Mouse (Mus musculus) intestine, postnatal 0 days (tissue): Measurements from ENCODE around the gene Adgrf1. TPM values are rescaled to one million over a fixed set of nuclear protein-coding genes. Genes with fewer than 3 reads are reported as not detected.

ENCODE experiments used
- ATAC-seq: fragments of 200-750 bp; cut with Nextera tagmentation; 2 replicates; pipeline ENCODE4 v1.8.0; 2017; ENCODE audit warnings: mild to moderate bottlenecking, moderate TSS enrichment, moderate library complexity
- H3K27ac ChIP-seq: fragments of 300-500 bp; sonication (generic); 2 replicates; pipeline ENCODE4 v1.5.1; 2014; ENCODE audit warnings: mild to moderate bottlenecking, low read depth, low read length, moderate library complexity
- H3K27me3 ChIP-seq: fragments of 300-500 bp; sonication (generic); replicated peaks from 2 replicates; pipeline ENCODE4 v1.6.1; 2014; ENCODE audit warnings: low read length, mixed read lengths; ENCODE audit not compliant: control insufficient read depth, insufficient read depth
- H3K36me3 ChIP-seq: fragments of 300-500 bp; sonication (generic); 2 replicates; pipeline ENCODE4 v1.6.1; 2014; ENCODE audit warnings: mild to moderate bottlenecking, moderate library complexity; ENCODE audit not compliant: control insufficient read depth, insufficient read depth
- H3K4me1 ChIP-seq: fragments of 300-500 bp; sonication (generic); replicated peaks from 2 replicates; pipeline ENCODE4 v1.6.1; 2014; ENCODE audit warnings: antibody characterized with exemption, low read length, mixed read lengths; ENCODE audit not compliant: control insufficient read depth, insufficient read depth
- H3K4me2 ChIP-seq: fragments of 300-500 bp; sonication (generic); replicated peaks from 2 replicates; pipeline ENCODE4 v1.6.1; 2014; ENCODE audit warnings: low read depth, mild to moderate bottlenecking, moderate library complexity
- H3K4me3 ChIP-seq: fragments of 300-500 bp; sonication (generic); 2 replicates; pipeline ENCODE4 v1.5.1; 2014; ENCODE audit warnings: low read depth, low read length
- H3K9ac ChIP-seq: fragments of 300-500 bp; sonication (generic); 2 replicates; pipeline ENCODE4 v1.6.1; 2014; ENCODE audit warnings: mild to moderate bottlenecking, low read depth, low read length
- H3K9me3 ChIP-seq: fragments of 300-500 bp; sonication (generic); 2 replicates; pipeline ENCODE4 v1.6.1; 2016; ENCODE audit warnings: mixed run types; ENCODE audit not compliant: control insufficient read depth
- CTCF ChIP-seq: sonication (generic); IDR thresholded peaks from 2 replicates; pipeline ENCODE4 v1.5.1; 2016; ENCODE audit warnings: low read depth, mild to moderate bottlenecking, control low read depth, antibody characterized with exemption, moderate library complexity
- WGBS: fragments of 180-500 bp; shearing (Covaris S2); extraction: QIAGEN DNeasy Blood & Tissue Kit; methylation state at CpG from one replicate; pipeline ENCODE4 v1.1.7; 2014; 5-methylcytosine and 5-hydroxymethylcytosine counted together
- polyA plus RNA-seq: library from polyadenylated mRNA; unstranded; fragments of >200 nt; fragmentation: Nextera tagmentation; extraction: Ambion mirVana; gene quantifications from 2 replicates; pipeline ENCODE4 v1.2.1, GENCODE M21; 2015

The Adgrf1 gene
- polyA plus RNA-seq, 1 experiment from 2014 or later = 0.38 TPM

DNA sequence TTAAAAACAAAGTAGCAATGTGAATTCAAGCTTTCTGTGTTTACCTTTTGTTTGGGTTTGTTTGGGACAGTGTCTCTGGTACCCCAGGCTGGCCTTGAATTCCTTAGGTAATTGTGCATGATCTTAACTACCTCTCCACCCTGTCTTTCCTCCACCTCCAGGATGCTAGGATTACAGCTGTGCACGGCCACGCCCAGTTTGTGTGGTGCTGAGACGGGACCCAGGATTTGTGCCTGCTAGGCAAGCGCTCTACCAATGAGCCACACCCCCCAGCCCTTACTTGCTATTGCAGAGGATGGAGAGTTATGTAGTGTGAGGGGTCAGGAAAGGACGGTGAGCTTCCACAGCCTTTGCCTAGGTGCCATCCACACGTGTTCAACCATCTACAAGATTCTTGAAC, 31.1 kb upstream of the Adgrf1 start:
- H3K27ac ChIP-seq = no peak overlapping the region
- H3K9me3 ChIP-seq = no peaks in the 10 kb centered on the region
- 78% methylated on average over 6 of the region's 6 CpGs for WGBS
- H3K4me1 ChIP-seq = no peaks in the 10 kb centered on the region
- no peak overlapping the region for H3K4me3 ChIP-seq
- no peaks in the 10 kb centered on the region for H3K27me3 ChIP-seq
- no peaks in the 10 kb centered on the region for H3K36me3 ChIP-seq
- no peak for ATAC-seq
- H3K9ac ChIP-seq = no peak overlapping the region
- H3K4me2 ChIP-seq = no peak overlapping the region
- no peak for TF ChIP-seq CTCF

DNA sequence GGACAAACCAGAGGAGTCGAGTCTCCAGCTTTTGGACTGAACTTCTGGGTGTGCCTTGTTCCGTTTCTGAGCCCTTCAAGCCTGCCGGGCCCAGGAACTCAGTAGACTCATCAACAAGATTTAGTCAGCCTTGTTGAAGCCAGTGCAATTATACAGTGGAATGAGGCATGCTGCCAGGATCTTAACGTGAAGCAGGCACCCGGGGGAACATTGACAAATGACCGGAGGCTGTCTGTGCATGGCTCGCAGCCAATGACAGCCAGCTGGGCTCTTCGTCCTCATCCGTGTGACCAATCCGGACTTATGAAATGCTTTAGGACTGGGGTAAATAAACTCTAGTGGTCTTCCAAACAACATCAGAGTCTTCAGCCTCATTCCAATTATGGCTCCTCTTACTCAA, 29.0 kb upstream of the Adgrf1 start:
- H3K9me3 ChIP-seq = no peaks in the 10 kb centered on the region
- no peak overlapping the region for H3K4me2 ChIP-seq
- H3K4me1 ChIP-seq = no peaks in the 10 kb centered on the region
- peak; percentile 38 for ATAC-seq
- 37% methylated on average over 10 of the region's 10 CpGs for WGBS
- H3K9ac ChIP-seq = no peak overlapping the region
- TF ChIP-seq CTCF = no peak
- no peak overlapping the region for H3K4me3 ChIP-seq
- H3K36me3 ChIP-seq = no peaks in the 10 kb centered on the region
- H3K27me3 ChIP-seq = no peaks in the 10 kb centered on the region
- H3K27ac ChIP-seq = no peak overlapping the region

DNA sequence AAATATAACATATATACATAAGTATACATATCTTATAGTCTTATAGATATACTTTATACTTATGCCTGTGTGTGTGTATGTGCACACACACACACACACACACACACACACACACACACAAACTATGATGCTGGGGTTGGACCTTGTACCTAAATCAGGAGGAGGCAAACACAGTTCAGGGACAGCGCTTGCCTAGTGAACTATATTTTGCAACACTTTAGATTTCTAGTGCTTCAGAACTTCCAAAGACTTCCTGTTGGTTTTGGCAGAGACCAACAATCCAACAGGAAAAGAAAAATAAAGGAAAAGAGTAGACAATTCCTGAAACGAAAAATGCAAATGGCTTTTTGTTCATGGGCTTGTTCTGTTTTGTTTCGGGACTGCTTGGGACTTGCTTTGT, 27.5 kb upstream of the Adgrf1 start:
- H3K27me3 ChIP-seq = no peaks in the 10 kb centered on the region
- no peaks in the 10 kb centered on the region for H3K4me1 ChIP-seq
- 52% methylated on average over 3 of the region's 3 CpGs for WGBS
- no peak overlapping the region for H3K4me2 ChIP-seq
- H3K9me3 ChIP-seq = no peaks in the 10 kb centered on the region
- no peak overlapping the region for H3K9ac ChIP-seq
- no peak overlapping the region for H3K4me3 ChIP-seq
- H3K27ac ChIP-seq = no peak overlapping the region
- TF ChIP-seq CTCF = no peak
- no peaks in the 10 kb centered on the region for H3K36me3 ChIP-seq
- no peak for ATAC-seq

GRCm38 (mm10) chr17:43245364-43245763, 24.8 kb upstream of the Adgrf1 start:
- Histone ChIP-seq H3K4me3 (no peak overlapping the region), H3K36me3 (no peaks in the 10 kb centered on the region), H3K4me1 (no peaks in the 10 kb centered on the region), H3K9me3 (no peaks in the 10 kb centered on the region), H3K27me3 (no peaks in the 10 kb centered on the region), H3K27ac (no peak overlapping the region), H3K4me2 (no peak overlapping the region), H3K9ac (no peak overlapping the region)
- TF ChIP-seq CTCF = no peak
- WGBS = 80% methylated on average over 6 of the region's 6 CpGs
- ATAC-seq = no peak

DNA sequence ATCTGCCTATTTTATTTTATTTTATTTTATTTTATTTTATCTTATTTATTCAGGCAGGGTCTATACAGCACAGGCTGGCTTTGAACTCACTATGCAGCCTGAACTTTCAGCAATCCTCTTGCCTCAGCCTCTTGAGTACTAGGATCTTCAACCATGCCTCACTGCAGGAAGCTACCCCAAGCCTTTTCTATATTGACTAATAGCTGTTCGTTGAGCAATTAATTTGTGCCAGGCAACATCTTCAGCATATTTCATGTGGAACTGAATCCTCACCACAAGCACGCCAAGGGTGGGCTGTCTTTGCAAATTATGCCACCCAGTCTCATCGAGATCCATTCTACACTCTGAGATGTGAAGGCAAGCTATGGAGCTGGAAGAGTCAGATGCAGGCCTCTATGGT, 22.9 kb upstream of the Adgrf1 start:
- no peak for ATAC-seq
- no peak overlapping the region for H3K9ac ChIP-seq
- TF ChIP-seq CTCF = no peak
- no peak overlapping the region for H3K4me3 ChIP-seq
- H3K9me3 ChIP-seq = no peaks in the 10 kb centered on the region
- 89% methylated on average over 3 of the region's 3 CpGs for WGBS
- no peak overlapping the region for H3K27ac ChIP-seq
- H3K4me2 ChIP-seq = no peak overlapping the region
- no peaks in the 10 kb centered on the region for H3K27me3 ChIP-seq
- H3K4me1 ChIP-seq = no peaks in the 10 kb centered on the region
- no peaks in the 10 kb centered on the region for H3K36me3 ChIP-seq

DNA sequence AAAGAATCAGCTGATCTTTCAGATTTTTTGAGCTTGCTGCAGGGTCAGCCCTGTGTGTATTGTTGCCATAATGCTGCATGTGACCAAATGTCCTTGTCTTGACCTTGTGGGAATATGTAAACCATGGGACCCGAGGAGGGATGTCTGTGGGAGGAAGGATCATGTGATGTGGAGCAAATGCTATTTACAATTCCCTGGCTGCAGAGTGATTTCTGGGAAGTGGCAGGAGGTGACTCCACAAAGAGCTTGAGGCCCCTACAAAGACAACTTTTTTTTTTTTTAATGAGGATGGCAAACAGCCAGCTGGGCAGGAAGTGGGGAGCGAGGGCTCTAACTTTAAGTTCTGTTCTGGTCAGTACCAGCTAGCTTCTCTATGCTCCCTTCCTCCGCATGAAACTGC, 20.5 kb upstream of the Adgrf1 start:
- Histone ChIP-seq H3K9me3 (no peaks in the 10 kb centered on the region), H3K36me3 (no peaks in the 10 kb centered on the region), H3K4me2 (no peak overlapping the region), H3K27me3 (no peaks in the 10 kb centered on the region), H3K27ac (no peak overlapping the region), H3K4me3 (no peak overlapping the region), H3K9ac (no peak overlapping the region), H3K4me1 (no peaks in the 10 kb centered on the region)
- 37% methylated on average over 3 of the region's 3 CpGs for WGBS
- no peak for TF ChIP-seq CTCF
- ATAC-seq = no peak

GRCm38 (mm10) chr17:43251249-43252125, 18.6 kb upstream of the Adgrf1 start:
- Histone ChIP-seq H3K9me3 (no peaks in the 10 kb centered on the region), H3K36me3 (no peaks in the 10 kb centered on the region), H3K4me1 (no peaks in the 10 kb centered on the region), H3K27ac (no peak overlapping the region), H3K4me2 (no peak overlapping the region), H3K4me3 (no peak overlapping the region), H3K9ac (no peak overlapping the region), H3K27me3 (no peaks in the 10 kb centered on the region)
- WGBS = 48% methylated on average over 5 of the region's 5 CpGs
- no peak for ATAC-seq
- TF ChIP-seq CTCF = no peak
